Comparison of ENCODE assay signal across 8 mouse cellular contexts in the genomic region with DNA sequence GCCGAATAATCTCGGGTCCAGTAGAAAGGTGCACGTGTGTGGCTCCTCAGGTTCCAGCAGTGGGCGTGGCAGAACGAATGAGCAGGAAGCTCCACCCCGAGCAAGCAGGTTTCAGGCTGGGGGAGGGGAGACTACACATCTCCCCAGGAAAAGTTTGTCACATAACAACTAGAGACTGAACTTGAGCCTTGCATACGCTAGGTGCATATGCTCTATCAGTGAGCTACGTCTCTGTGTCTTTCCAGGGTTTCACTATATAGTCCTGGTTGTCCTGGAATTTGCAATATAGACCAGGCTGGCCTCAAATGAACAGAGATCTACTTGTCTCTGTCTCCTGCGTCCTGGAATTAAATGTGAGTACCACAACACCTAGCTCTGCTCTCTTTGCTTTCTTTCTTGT. TPM values are rescaled to one million over a fixed set of nuclear protein-coding genes. Genes with fewer than 3 reads are reported as not detected.
A peak's percentile ranks its signal among the peaks of the same experiment; 100 is the strongest.
DNase-seq lines count a peak whose midpoint lies in the region; ATAC-seq and TF ChIP-seq lines count a peak whose summit lies in the region.
"Not testable (repeated sequence)": the region's sequence is repeated elsewhere in the genome, so short reads cannot be mapped to it uniquely, and the experiment has no call there.

No protein-coding gene starts in this region.

- not testable (repeated sequence) for H3K9ac ChIP-seq in forebrain, embryonic 13.5 days; kidney, embryonic 14.5 days (ENCODE audit: low read depth, low read length); lung, embryonic 16.5 days (ENCODE audit: low read length); stomach, embryonic 16.5 days (ENCODE audit: low read length)
- peak overlapping the region; percentile 9; the same call in 1 of the 2 replicates for H3K9ac ChIP-seq in liver, adult 2 months (ENCODE audit: low read depth, low read length)

- peak overlapping the region; percentile 55 for H3K27ac ChIP-seq in embryonic facial prominence, embryonic 10.5 days (replicated peaks)
- not testable (repeated sequence) for H3K27ac ChIP-seq in forebrain, embryonic 13.5 days; hindbrain, embryonic 10.5 days; kidney, embryonic 14.5 days (ENCODE audit: low read depth, low read length); lung, embryonic 16.5 days (ENCODE audit: low read length)
- peak overlapping the region; percentile 4; the same call in 1 of the 2 replicates for H3K27ac ChIP-seq in liver, adult 2 months (replicated peaks; ENCODE audit: insufficient read depth, low read depth, low read length)
- peak overlapping the region; percentile 2; the same call in 1 of the 2 replicates for H3K27ac ChIP-seq in stomach, embryonic 16.5 days (ENCODE audit: low read length)

- H3K36me3 ChIP-seq in embryonic facial prominence, embryonic 10.5 days (replicated peaks); forebrain, embryonic 13.5 days (ENCODE audit: poor library complexity, severe bottlenecking); hindbrain, embryonic 10.5 days; kidney, embryonic 14.5 days (ENCODE audit: control insufficient read depth, insufficient read depth, low read length); liver, adult 2 months (ENCODE audit: control insufficient read depth, insufficient read depth, low read length); lung, embryonic 16.5 days (ENCODE audit: control insufficient read depth, insufficient read depth, low read length); stomach, embryonic 16.5 days (ENCODE audit: control insufficient read depth, insufficient read depth, low read length): not testable (repeated sequence)

- TF ChIP-seq CTCF in liver, adult 2 months (IDR thresholded peaks at IDR 0.05; ENCODE audit: low read depth, low read length): not testable (repeated sequence)

- peaks cover 22% of the 10 kb centered on the region for H3K4me1 ChIP-seq in embryonic facial prominence, embryonic 10.5 days
- peaks cover 15% of the 10 kb centered on the region for H3K4me1 ChIP-seq in forebrain, embryonic 13.5 days
- peaks cover 19% of the 10 kb centered on the region for H3K4me1 ChIP-seq in hindbrain, embryonic 10.5 days (replicated peaks)
- H3K4me1 ChIP-seq in kidney, embryonic 14.5 days (ENCODE audit: control insufficient read depth, insufficient read depth, low read length); liver, adult 2 months (ENCODE audit: control insufficient read depth, insufficient read depth, low read length); lung, embryonic 16.5 days (replicated peaks; ENCODE audit: control insufficient read depth, insufficient read depth, low read length); stomach, embryonic 16.5 days (ENCODE audit: control insufficient read depth, insufficient read depth, low read length): not testable (repeated sequence)

- H3K4me3 ChIP-seq in embryonic facial prominence, embryonic 10.5 days: peak overlapping the region; percentile 41; the same call in 1 of the 2 replicates
- H3K4me3 ChIP-seq in forebrain, embryonic 13.5 days; liver, adult 2 months (ENCODE audit: insufficient read depth, low read depth, low read length); stomach, embryonic 16.5 days (replicated peaks; ENCODE audit: low read length): not testable (repeated sequence)
- 0 out of 2 replicates have a peak overlapping the region, but pooled peaks have one; percentile 10 for H3K4me3 ChIP-seq in hindbrain, embryonic 10.5 days
- peak overlapping the region; percentile 10; the same call in 1 of the 2 replicates for H3K4me3 ChIP-seq in kidney, embryonic 14.5 days (ENCODE audit: low read length)
- H3K4me3 ChIP-seq in lung, embryonic 16.5 days (ENCODE audit: low read length): peak overlapping the region; percentile 6; the same call in 1 of the 2 replicates

- not testable (repeated sequence) for TF ChIP-seq POLR2A in liver, adult 2 months (IDR thresholded peaks at IDR 0.05; ENCODE audit: extremely low read depth, insufficient read depth, low read length)

- not testable (repeated sequence) for H3K9me3 ChIP-seq in embryonic facial prominence, embryonic 10.5 days; forebrain, embryonic 13.5 days (replicated peaks); hindbrain, embryonic 10.5 days; kidney, embryonic 14.5 days (ENCODE audit: control insufficient read depth, low read length); lung, embryonic 16.5 days (ENCODE audit: control insufficient read depth, low read length); stomach, embryonic 16.5 days (replicated peaks; ENCODE audit: control insufficient read depth, low read length)

- not testable (repeated sequence) for ATAC-seq in forebrain, embryonic 13.5 days; kidney, embryonic 14.5 days (ENCODE audit: low FRiP score, low TSS enrichment); lung, embryonic 16.5 days (ENCODE audit: low read depth); stomach, embryonic 16.5 days (ENCODE audit: insufficient read depth, low FRiP score)

- 8% methylated on average over 7 of the region's 9 CpGs for WGBS in embryonic facial prominence, embryonic 10.5 days
- WGBS in forebrain, embryonic 13.5 days: 18% methylated on average over 6 of the region's 9 CpGs
- WGBS in hindbrain, embryonic 10.5 days: 10% methylated on average over 6 of the region's 9 CpGs
- 12% methylated on average over 6 of the region's 9 CpGs for WGBS in kidney, embryonic 14.5 days
- WGBS in liver, adult 2 months: 8% methylated on average over 7 of the region's 9 CpGs
- WGBS in lung, embryonic 16.5 days: 18% methylated on average over 5 of the region's 9 CpGs
- WGBS in stomach, embryonic 16.5 days: 20% methylated on average over 5 of the region's 9 CpGs

- not testable (repeated sequence) for H3K27me3 ChIP-seq in embryonic facial prominence, embryonic 10.5 days (replicated peaks; ENCODE audit: low read depth, poor library complexity, severe bottlenecking); forebrain, embryonic 13.5 days; hindbrain, embryonic 10.5 days (ENCODE audit: insufficient read depth, poor library complexity, severe bottlenecking); kidney, embryonic 14.5 days (ENCODE audit: control insufficient read depth, insufficient read depth, low read length); liver, adult 2 months (ENCODE audit: control insufficient read depth, insufficient read depth, low read length); lung, embryonic 16.5 days (ENCODE audit: control insufficient read depth, insufficient read depth, low read depth, low read length); stomach, embryonic 16.5 days (ENCODE audit: control insufficient read depth, insufficient read depth, low read length)

- H3K4me2 ChIP-seq in forebrain, embryonic 13.5 days: peak overlapping the region; percentile 33
- peak overlapping the region; percentile 21; the same call in 1 of the 2 replicates for H3K4me2 ChIP-seq in kidney, embryonic 14.5 days (replicated peaks; ENCODE audit: low read depth, low read length)
- H3K4me2 ChIP-seq in lung, embryonic 16.5 days (ENCODE audit: low read depth, low read length): peak overlapping the region; percentile 27
- H3K4me2 ChIP-seq in stomach, embryonic 16.5 days (ENCODE audit: low read depth, low read length): not testable (repeated sequence)

- H3K79me2 ChIP-seq in liver, adult 2 months (ENCODE audit: control insufficient read depth, insufficient read depth, low read length): not testable (repeated sequence)

- peak; percentile 85 for DNase-seq in ES-CJ7 (ENCODE audit: low read depth, low spot score)
- peak; percentile 61 for DNase-seq in embryonic facial prominence, embryonic 10.5 days (ENCODE audit: low spot score)
- peak; percentile 21 for DNase-seq in hindbrain, embryonic 10.5 days (ENCODE audit: low spot score)
- peak; percentile 66 for DNase-seq in liver, adult 2 months (ENCODE audit: extremely low read depth, low read depth, low spot score)

RNA-seq across cellular contexts. Expression of a gene that starts 6.1 kb away (rescaled TPM):
- 7.1 and 8.3 TPM in 2 replicates for polyA plus RNA-seq in embryonic facial prominence, embryonic 10.5 days (2016; fragmentation: Nextera tagmentation; extraction: Ambion mirVana)
- 5.1 and 5.3 TPM in 2 replicates for polyA plus RNA-seq in forebrain, embryonic 13.5 days (2015; fragmentation: Nextera tagmentation; extraction: Ambion mirVana)
- polyA plus RNA-seq in hindbrain, embryonic 10.5 days (2016; fragmentation: Nextera tagmentation; extraction: Ambion mirVana): 8.3 and 8.7 TPM in 2 replicates
- 8.7 and 11.4 TPM in 2 replicates for polyA plus RNA-seq in kidney, embryonic 14.5 days (2014; fragmentation: Nextera tagmentation; extraction: Ambion mirVana)
- total RNA-seq in liver, adult 2 months (2014; rRNA removed): 9.9 and 14.1 TPM in 2 replicates
- 20.1 and 21.6 TPM in 2 replicates for polyA plus RNA-seq in liver, adult 2 months (2012; rRNA removed)
- polyA plus RNA-seq in lung, embryonic 16.5 days (2015; fragmentation: Nextera tagmentation; extraction: Ambion mirVana): 13.6 and 14.2 TPM in 2 replicates
- polyA plus RNA-seq in stomach, embryonic 16.5 days (2015; fragmentation: Nextera tagmentation; extraction: Ambion mirVana): 14.8 and 15.1 TPM in 2 replicates

RNA-seq across cellular contexts. Expression of a gene that starts 11.7 kb away (rescaled TPM):
- polyA plus RNA-seq in embryonic facial prominence, embryonic 10.5 days (2016; fragmentation: Nextera tagmentation; extraction: Ambion mirVana): 829 and 899 TPM in 2 replicates
- polyA plus RNA-seq in forebrain, embryonic 13.5 days (2015; fragmentation: Nextera tagmentation; extraction: Ambion mirVana): 467 and 491 TPM in 2 replicates
- 794 and 931 TPM in 2 replicates for polyA plus RNA-seq in hindbrain, embryonic 10.5 days (2016; fragmentation: Nextera tagmentation; extraction: Ambion mirVana)
- polyA plus RNA-seq in kidney, embryonic 14.5 days (2014; fragmentation: Nextera tagmentation; extraction: Ambion mirVana): 643 and 681 TPM in 2 replicates
- 422 and 433 TPM in 2 replicates for total RNA-seq in liver, adult 2 months (2014; rRNA removed)
- polyA plus RNA-seq in liver, adult 2 months (2012; rRNA removed): 491 and 524 TPM in 2 replicates
- polyA plus RNA-seq in lung, embryonic 16.5 days (2015; fragmentation: Nextera tagmentation; extraction: Ambion mirVana): 680 and 700 TPM in 2 replicates
- polyA plus RNA-seq in stomach, embryonic 16.5 days (2015; fragmentation: Nextera tagmentation; extraction: Ambion mirVana): 938 and 959 TPM in 2 replicates

RNA-seq across cellular contexts. Expression of a gene that starts 22.9 kb away (rescaled TPM):
- polyA plus RNA-seq in embryonic facial prominence, embryonic 10.5 days (2016; fragmentation: Nextera tagmentation; extraction: Ambion mirVana): 0.50 and 0.74 TPM in 2 replicates
- polyA plus RNA-seq in forebrain, embryonic 13.5 days (2015; fragmentation: Nextera tagmentation; extraction: Ambion mirVana): 3.6 and 5.9 TPM in 2 replicates
- 2.5 and 4.8 TPM in 2 replicates for polyA plus RNA-seq in hindbrain, embryonic 10.5 days (2016; fragmentation: Nextera tagmentation; extraction: Ambion mirVana)
- 0.39 and 0.61 TPM in 2 replicates for polyA plus RNA-seq in kidney, embryonic 14.5 days (2014; fragmentation: Nextera tagmentation; extraction: Ambion mirVana)
- total RNA-seq in liver, adult 2 months (2014; rRNA removed): not detected in 2 replicates
- not detected in 2 replicates for polyA plus RNA-seq in liver, adult 2 months (2012; rRNA removed)
- polyA plus RNA-seq in lung, embryonic 16.5 days (2015; fragmentation: Nextera tagmentation; extraction: Ambion mirVana): 34.0 and 44.7 TPM in 2 replicates
- polyA plus RNA-seq in stomach, embryonic 16.5 days (2015; fragmentation: Nextera tagmentation; extraction: Ambion mirVana): 0.53 and 0.65 TPM in 2 replicates

RNA-seq across cellular contexts. Expression of a gene that starts 26.9 kb away (rescaled TPM):
- 191 and 212 TPM in 2 replicates for polyA plus RNA-seq in embryonic facial prominence, embryonic 10.5 days (2016; fragmentation: Nextera tagmentation; extraction: Ambion mirVana)
- 178 and 203 TPM in 2 replicates for polyA plus RNA-seq in forebrain, embryonic 13.5 days (2015; fragmentation: Nextera tagmentation; extraction: Ambion mirVana)
- 206 and 211 TPM in 2 replicates for polyA plus RNA-seq in hindbrain, embryonic 10.5 days (2016; fragmentation: Nextera tagmentation; extraction: Ambion mirVana)
- polyA plus RNA-seq in kidney, embryonic 14.5 days (2014; fragmentation: Nextera tagmentation; extraction: Ambion mirVana): 102 and 139 TPM in 2 replicates
- total RNA-seq in liver, adult 2 months (2014; rRNA removed): 50.5 and 55.9 TPM in 2 replicates
- polyA plus RNA-seq in liver, adult 2 months (2012; rRNA removed): 47.9 and 49.3 TPM in 2 replicates
- polyA plus RNA-seq in lung, embryonic 16.5 days (2015; fragmentation: Nextera tagmentation; extraction: Ambion mirVana): 138 and 139 TPM in 2 replicates
- polyA plus RNA-seq in stomach, embryonic 16.5 days (2015; fragmentation: Nextera tagmentation; extraction: Ambion mirVana): 128 and 139 TPM in 2 replicates

RNA-seq across cellular contexts. Expression of a gene that starts 26.9 kb away (rescaled TPM):
- 225 and 238 TPM in 2 replicates for polyA plus RNA-seq in embryonic facial prominence, embryonic 10.5 days (2016; fragmentation: Nextera tagmentation; extraction: Ambion mirVana)
- 207 and 217 TPM in 2 replicates for polyA plus RNA-seq in forebrain, embryonic 13.5 days (2015; fragmentation: Nextera tagmentation; extraction: Ambion mirVana)
- polyA plus RNA-seq in hindbrain, embryonic 10.5 days (2016; fragmentation: Nextera tagmentation; extraction: Ambion mirVana): 232 and 255 TPM in 2 replicates
- 201 and 232 TPM in 2 replicates for polyA plus RNA-seq in kidney, embryonic 14.5 days (2014; fragmentation: Nextera tagmentation; extraction: Ambion mirVana)
- 1.1 and 3.2 TPM in 2 replicates for total RNA-seq in liver, adult 2 months (2014; rRNA removed)
- polyA plus RNA-seq in liver, adult 2 months (2012; rRNA removed): 2.1 and 2.6 TPM in 2 replicates
- 175 and 176 TPM in 2 replicates for polyA plus RNA-seq in lung, embryonic 16.5 days (2015; fragmentation: Nextera tagmentation; extraction: Ambion mirVana)
- 129 and 138 TPM in 2 replicates for polyA plus RNA-seq in stomach, embryonic 16.5 days (2015; fragmentation: Nextera tagmentation; extraction: Ambion mirVana)

Comparison
In these comparisons a context has a peak if more than half of its experiments do, and no peak if none do; other contexts are left out.
1. DNase-seq: peak in every context shown above with its lines; median percentile 85 in ES-CJ7; 66 in liver, adult 2 months; 61 in embryonic facial prominence, embryonic 10.5 days; 21 in hindbrain, embryonic 10.5 days.